Mouse (Mus musculus) testis, adult 10 weeks (tissue): ENCODE measurements around the gene Dbx1. TPM values are rescaled to one million over a fixed set of nuclear protein-coding genes. Genes with fewer than 3 reads are reported as not detected.

ENCODE experiments used
- polyA plus RNA-seq: library from polyadenylated mRNA; stranded (reverse); fragments of 350-450 nt; fragmentation: Illumina TruSeq; extraction: RNeasy Lipid Tissue Mini Kit (QIAGEN cat#74804); gene quantifications from one replicate; pipeline ENCODE4 v1.2.3, GENCODE M21; 2014; ENCODE audit warnings: low read depth, low replicate concordance

The Dbx1 gene
- polyA plus RNA-seq, result not detected

DNA sequence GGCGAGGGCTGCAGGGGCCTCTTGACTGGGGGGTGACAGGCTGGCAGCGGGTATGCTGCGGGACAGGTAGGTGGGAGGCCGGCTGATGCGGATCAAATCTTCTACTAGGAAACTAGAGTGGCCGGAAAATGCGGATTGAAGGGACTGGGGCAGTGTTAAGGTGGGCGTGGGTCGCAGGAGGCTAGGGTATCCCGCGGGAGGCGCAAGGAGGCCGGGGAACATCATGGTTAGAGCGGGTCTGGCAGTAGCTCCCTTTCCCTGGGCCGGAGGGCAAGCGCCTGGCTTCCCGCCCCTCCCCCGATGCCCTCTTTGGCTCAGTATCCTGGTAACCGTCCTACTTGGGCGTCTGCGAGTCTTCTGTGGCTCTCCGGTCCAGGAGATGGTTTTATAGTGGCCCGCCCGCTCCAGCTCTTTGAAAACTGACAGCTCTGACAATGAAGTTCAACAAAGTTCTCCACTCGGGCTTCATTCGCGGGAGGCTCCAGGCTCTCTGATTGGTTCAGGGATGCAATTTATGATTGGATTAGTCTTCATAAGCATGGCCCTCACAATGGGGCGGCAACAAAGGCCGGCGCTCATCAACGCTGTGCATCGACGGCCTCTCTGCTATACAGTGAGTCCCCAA is at the start of gene Dbx1:
Gene Dbx1 (minus strand): TSS at position 359 of the 625 bp plus-strand sequence.

Other genes starting within 250 kb of the Dbx1 start
- gene Htatip2, start 122.3 kb upstream of the Dbx1 start, polyA plus RNA-seq, result 16.6 TPM
- gene Prmt3, start 141.5 kb upstream of the Dbx1 start, polyA plus RNA-seq, result 7.7 TPM